Mouse (Mus musculus): ENCODE data around the gene Rnf166. TPM values are rescaled to one million over a fixed set of nuclear protein-coding genes. Genes with fewer than 3 reads are reported as not detected.

Rnf166 gene
- polyA plus RNA-seq, 1 experiment = 17.1 TPM

DNA sequence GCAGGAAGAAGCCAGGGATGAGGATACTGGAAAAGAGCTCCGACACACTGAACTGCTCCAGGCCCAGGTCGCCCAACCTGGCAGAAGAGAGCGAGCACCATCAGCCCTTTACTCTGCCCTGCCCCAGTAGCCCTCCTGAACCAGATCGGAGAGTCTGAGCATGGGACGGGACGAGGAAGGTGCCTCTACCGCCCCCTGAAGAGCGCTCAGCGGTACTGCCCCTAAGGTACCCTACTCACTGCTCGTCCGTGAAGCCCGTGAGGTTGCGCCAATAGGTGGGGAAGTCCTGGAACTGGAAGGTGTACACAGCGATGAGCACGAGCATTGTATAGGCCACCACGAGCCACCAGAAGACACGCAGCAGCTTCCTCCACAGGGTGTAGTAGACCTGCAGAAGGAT, 22.0 kb upstream of the Rnf166 start:
- Histone ChIP-seq H3K36me3 (ENCODE audit: control insufficient read depth, insufficient read depth, low read length, poor library complexity, severe bottlenecking) (peaks cover 41% of the 10 kb centered on the region), H3K4me3 (ENCODE audit: low read depth, low read length) (0 out of 2 replicates have a peak overlapping the region, but pooled peaks have one; percentile 7), H3K27ac (ENCODE audit: insufficient read depth, low read length) (no peak overlapping the region), H3K4me1 (ENCODE audit: control insufficient read depth, insufficient read depth, low read length) (no peaks in the 10 kb centered on the region), H3K9ac (ENCODE audit: low read depth, poor library complexity, severe bottlenecking) (peak overlapping the region; percentile 6; the same call in 1 of the 2 replicates), H3K9me3 (replicated peaks; ENCODE audit: control insufficient read depth, insufficient read depth, low read length, poor library complexity, severe bottlenecking) (no peaks in the 10 kb centered on the region), H3K27me3 (ENCODE audit: control insufficient read depth, insufficient read depth, low read length, poor library complexity, severe bottlenecking) (no peaks in the 10 kb centered on the region)
- TF ChIP-seq EP300 (IDR thresholded peaks at IDR 0.05; ENCODE audit: insufficient read depth, low read depth, low read length) (no peak), POLR2A (IDR thresholded peaks at IDR 0.05; ENCODE audit: insufficient read depth, low read length) (no peak), CTCF (IDR thresholded peaks at IDR 0.05; ENCODE audit: low read depth, low read length) (peak; percentile 84)

DNA sequence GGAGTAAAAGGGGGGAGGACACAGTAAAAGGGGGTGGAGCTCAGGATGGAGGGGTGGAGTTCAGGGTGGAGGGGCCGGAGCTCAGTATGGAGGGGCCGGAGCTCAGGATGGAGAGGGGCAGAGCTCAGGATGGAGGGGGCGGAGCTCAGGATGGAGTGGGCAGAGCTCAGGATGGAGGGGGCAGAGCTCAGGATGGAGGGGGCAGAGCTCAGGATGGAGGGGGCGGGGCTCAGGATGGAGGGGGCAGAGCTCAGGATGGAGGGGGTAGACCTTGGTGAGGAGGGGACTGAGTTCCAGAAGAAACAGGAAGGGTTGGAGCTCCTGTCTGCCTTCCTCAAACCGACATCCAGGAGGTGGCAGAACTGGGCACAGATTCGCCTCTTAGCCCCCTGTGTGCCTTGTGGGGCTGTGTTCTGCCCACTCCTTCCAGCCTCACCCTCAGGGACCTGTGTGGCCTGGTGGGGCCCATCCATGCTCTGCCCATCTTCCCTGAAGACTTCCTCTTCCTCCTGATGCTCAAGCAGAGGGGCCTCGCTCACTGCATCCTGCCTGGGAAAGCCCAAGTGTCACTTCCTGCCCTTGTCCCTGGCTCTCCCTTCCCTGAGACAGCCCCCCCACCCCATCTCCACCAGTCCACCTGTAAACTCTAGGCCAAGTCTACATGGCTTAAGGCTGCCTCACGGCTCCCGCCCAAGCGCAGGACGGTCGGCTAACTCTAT, 21.3 kb upstream of the Rnf166 start:
- no peaks in the 10 kb centered on the region for H3K9me3 ChIP-seq (replicated peaks; ENCODE audit: control insufficient read depth, insufficient read depth, low read length, poor library complexity, severe bottlenecking)
- no peak for TF ChIP-seq EP300 (IDR thresholded peaks at IDR 0.05; ENCODE audit: insufficient read depth, low read depth, low read length)
- H3K9ac ChIP-seq (ENCODE audit: low read depth, poor library complexity, severe bottlenecking) = peak overlapping the region; percentile 6; the same call in 1 of the 2 replicates
- H3K27ac ChIP-seq (ENCODE audit: insufficient read depth, low read length) = no peak overlapping the region
- H3K4me1 ChIP-seq (ENCODE audit: control insufficient read depth, insufficient read depth, low read length) = no peaks in the 10 kb centered on the region
- H3K4me3 ChIP-seq (ENCODE audit: low read depth, low read length) = 0 out of 2 replicates have a peak overlapping the region, but pooled peaks have one; percentile 7
- peaks cover 47% of the 10 kb centered on the region for H3K36me3 ChIP-seq (ENCODE audit: control insufficient read depth, insufficient read depth, low read length, poor library complexity, severe bottlenecking)
- H3K27me3 ChIP-seq (ENCODE audit: control insufficient read depth, insufficient read depth, low read length, poor library complexity, severe bottlenecking) = no peaks in the 10 kb centered on the region

DNA sequence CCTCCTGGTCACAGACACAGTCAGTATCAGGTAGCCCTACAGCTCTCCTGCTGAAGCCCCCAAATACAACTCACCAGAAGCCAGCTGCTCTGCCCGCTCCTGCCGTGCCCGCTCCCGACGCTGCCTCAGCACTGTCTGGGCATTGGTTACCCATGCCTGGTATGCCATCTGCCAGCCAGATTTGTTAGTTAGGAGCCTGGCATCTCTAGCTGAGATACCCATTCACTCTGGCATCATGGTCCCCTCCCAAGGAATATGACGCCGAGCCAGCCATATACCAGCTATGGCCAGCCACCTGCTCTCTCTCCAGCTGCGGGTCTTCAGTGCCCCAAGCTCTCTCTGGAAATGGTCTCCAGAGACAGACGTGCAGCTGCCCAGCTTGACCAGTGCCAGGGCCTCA, 12.5 kb upstream of the Rnf166 start:
- H3K4me1 ChIP-seq (ENCODE audit: control insufficient read depth, insufficient read depth, low read length) = no peaks in the 10 kb centered on the region
- H3K27ac ChIP-seq (ENCODE audit: insufficient read depth, low read length) = no peak overlapping the region
- no peaks in the 10 kb centered on the region for H3K27me3 ChIP-seq (ENCODE audit: control insufficient read depth, insufficient read depth, low read length, poor library complexity, severe bottlenecking)
- H3K4me3 ChIP-seq (ENCODE audit: low read depth, low read length) = no peak overlapping the region
- H3K9ac ChIP-seq (ENCODE audit: low read depth, poor library complexity, severe bottlenecking) = no peak overlapping the region
- H3K9me3 ChIP-seq (replicated peaks; ENCODE audit: control insufficient read depth, insufficient read depth, low read length, poor library complexity, severe bottlenecking) = no peaks in the 10 kb centered on the region
- TF ChIP-seq EP300 (IDR thresholded peaks at IDR 0.05; ENCODE audit: insufficient read depth, low read depth, low read length) (no peak), POLR2A (IDR thresholded peaks at IDR 0.05; ENCODE audit: insufficient read depth, low read length) (no peak), CTCF (IDR thresholded peaks at IDR 0.05; ENCODE audit: low read depth, low read length) (no peak)
- peaks cover 81% of the 10 kb centered on the region for H3K36me3 ChIP-seq (ENCODE audit: control insufficient read depth, insufficient read depth, low read length, poor library complexity, severe bottlenecking)

DNA sequence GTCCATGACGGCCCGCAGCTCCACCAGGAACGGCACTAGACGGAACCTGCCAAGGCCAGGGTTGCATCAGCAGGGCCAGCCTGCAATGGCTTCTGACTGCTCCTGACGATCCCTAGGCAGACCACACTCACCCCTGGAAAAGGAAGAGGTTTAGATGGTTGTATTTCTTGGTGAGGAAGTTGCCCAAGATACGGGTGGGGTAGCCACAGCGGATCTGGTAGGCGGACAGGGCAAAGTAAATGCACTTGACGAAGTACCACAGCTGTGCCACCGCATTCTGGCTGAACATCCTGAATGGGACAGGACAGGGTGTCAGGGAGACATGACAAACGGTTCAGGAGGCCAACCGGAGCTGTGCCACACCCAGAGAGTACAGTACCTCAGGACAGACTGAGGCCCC, 9.0 kb upstream of the Rnf166 start:
- Histone ChIP-seq H3K36me3 (ENCODE audit: control insufficient read depth, insufficient read depth, low read length, poor library complexity, severe bottlenecking) (peaks cover 84% of the 10 kb centered on the region), H3K27ac (ENCODE audit: insufficient read depth, low read length) (no peak overlapping the region), H3K4me3 (ENCODE audit: low read depth, low read length) (no peak overlapping the region), H3K27me3 (ENCODE audit: control insufficient read depth, insufficient read depth, low read length, poor library complexity, severe bottlenecking) (no peaks in the 10 kb centered on the region), H3K9me3 (replicated peaks; ENCODE audit: control insufficient read depth, insufficient read depth, low read length, poor library complexity, severe bottlenecking) (no peaks in the 10 kb centered on the region), H3K9ac (ENCODE audit: low read depth, poor library complexity, severe bottlenecking) (no peak overlapping the region), H3K4me1 (ENCODE audit: control insufficient read depth, insufficient read depth, low read length) (no peaks in the 10 kb centered on the region)
- TF ChIP-seq EP300 (IDR thresholded peaks at IDR 0.05; ENCODE audit: insufficient read depth, low read depth, low read length) = no peak
- TF ChIP-seq CTCF (IDR thresholded peaks at IDR 0.05; ENCODE audit: low read depth, low read length) = no peak
- no peak for TF ChIP-seq POLR2A (IDR thresholded peaks at IDR 0.05; ENCODE audit: insufficient read depth, low read length)

DNA sequence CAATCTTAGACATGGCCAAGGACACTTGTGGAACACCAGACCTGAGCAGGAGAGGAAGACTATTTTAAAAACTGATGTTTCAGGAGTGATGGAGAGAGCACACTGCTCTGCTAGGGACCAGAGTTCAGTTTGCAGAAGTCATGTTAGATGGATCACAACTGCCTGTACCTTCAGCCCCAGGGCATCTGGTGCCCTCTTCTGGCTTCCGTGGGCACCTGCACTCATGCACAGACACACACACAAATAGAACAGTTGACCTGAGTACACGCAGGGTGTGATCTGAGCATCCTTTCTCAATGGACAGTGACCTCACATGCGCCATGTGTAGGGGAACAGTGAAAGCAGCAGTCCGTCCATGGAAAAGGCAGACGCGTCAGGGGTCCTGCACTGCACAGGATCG, 8.0 kb upstream of the Rnf166 start:
- no peak overlapping the region for H3K4me3 ChIP-seq (ENCODE audit: low read depth, low read length)
- no peak overlapping the region for H3K9ac ChIP-seq (ENCODE audit: low read depth, poor library complexity, severe bottlenecking)
- H3K4me1 ChIP-seq (ENCODE audit: control insufficient read depth, insufficient read depth, low read length) = no peaks in the 10 kb centered on the region
- TF ChIP-seq EP300 (IDR thresholded peaks at IDR 0.05; ENCODE audit: insufficient read depth, low read depth, low read length) (no peak), CTCF (IDR thresholded peaks at IDR 0.05; ENCODE audit: low read depth, low read length) (peak; percentile 47), POLR2A (IDR thresholded peaks at IDR 0.05; ENCODE audit: insufficient read depth, low read length) (no peak)
- H3K36me3 ChIP-seq (ENCODE audit: control insufficient read depth, insufficient read depth, low read length, poor library complexity, severe bottlenecking) = peaks cover 84% of the 10 kb centered on the region
- H3K27me3 ChIP-seq (ENCODE audit: control insufficient read depth, insufficient read depth, low read length, poor library complexity, severe bottlenecking) = no peaks in the 10 kb centered on the region
- H3K27ac ChIP-seq (ENCODE audit: insufficient read depth, low read length) = no peak overlapping the region
- no peaks in the 10 kb centered on the region for H3K9me3 ChIP-seq (replicated peaks; ENCODE audit: control insufficient read depth, insufficient read depth, low read length, poor library complexity, severe bottlenecking)

DNA sequence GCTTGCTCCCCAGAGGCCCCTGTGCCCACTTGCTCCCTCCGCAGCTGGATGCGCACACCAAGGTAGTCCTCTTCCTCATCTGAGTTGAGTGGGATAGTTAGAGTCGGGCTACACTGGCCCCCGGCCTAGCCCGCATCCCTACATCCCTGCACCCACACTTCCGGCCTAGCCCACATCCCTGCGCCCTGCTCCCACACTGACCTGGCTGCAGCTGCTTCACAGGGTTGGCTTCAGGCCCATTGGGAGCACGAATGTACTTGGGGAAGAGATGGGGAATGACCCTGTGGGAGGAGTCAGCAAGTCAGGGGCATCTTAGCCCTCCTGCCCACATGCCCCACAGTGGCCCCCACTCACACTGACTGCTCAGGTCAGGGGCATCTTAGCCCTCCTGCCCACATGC, 6.6 kb upstream of the Rnf166 start:
- H3K36me3 ChIP-seq (ENCODE audit: control insufficient read depth, insufficient read depth, low read length, poor library complexity, severe bottlenecking) = peaks cover 86% of the 10 kb centered on the region
- no peak overlapping the region for H3K4me3 ChIP-seq (ENCODE audit: low read depth, low read length)
- H3K27me3 ChIP-seq (ENCODE audit: control insufficient read depth, insufficient read depth, low read length, poor library complexity, severe bottlenecking) = no peaks in the 10 kb centered on the region
- no peaks in the 10 kb centered on the region for H3K4me1 ChIP-seq (ENCODE audit: control insufficient read depth, insufficient read depth, low read length)
- no peaks in the 10 kb centered on the region for H3K9me3 ChIP-seq (replicated peaks; ENCODE audit: control insufficient read depth, insufficient read depth, low read length, poor library complexity, severe bottlenecking)
- no peak overlapping the region for H3K27ac ChIP-seq (ENCODE audit: insufficient read depth, low read length)
- H3K9ac ChIP-seq (ENCODE audit: low read depth, poor library complexity, severe bottlenecking) = no peak overlapping the region
- no peak for TF ChIP-seq CTCF (IDR thresholded peaks at IDR 0.05; ENCODE audit: low read depth, low read length)
- no peak for TF ChIP-seq EP300 (IDR thresholded peaks at IDR 0.05; ENCODE audit: insufficient read depth, low read depth, low read length)
- TF ChIP-seq POLR2A (IDR thresholded peaks at IDR 0.05; ENCODE audit: insufficient read depth, low read length) = no peak
